Mouse (Mus musculus) kidney, embryonic 15.5 days (tissue): Measurements from ENCODE around the gene Cntn6. TPM values are rescaled to one million over a fixed set of nuclear protein-coding genes. Genes with fewer than 3 reads are reported as not detected.

Experiments used
- ATAC-seq: fragments of 200-750 bp; cut with Nextera tagmentation; replicated peaks from 2 replicates; pipeline ENCODE4 v1.8.0; 2017; ENCODE audit warnings: moderate TSS enrichment; ENCODE audit not compliant: low FRiP score
- H3K27ac ChIP-seq: fragments of 300-500 bp; sonication (generic); 2 replicates; pipeline ENCODE4 v1.5.1; 2015; ENCODE audit warnings: mild to moderate bottlenecking, inconsistent platforms
- H3K27me3 ChIP-seq: fragments of 300-500 bp; sonication (generic); 2 replicates; pipeline ENCODE4 v1.6.1; 2015; ENCODE audit warnings: inconsistent platforms
- H3K36me3 ChIP-seq: fragments of 300-500 bp; sonication (generic); 2 replicates; pipeline ENCODE4 v1.6.1; 2015; ENCODE audit warnings: inconsistent platforms
- H3K4me1 ChIP-seq: fragments of 300-500 bp; sonication (generic); 2 replicates; pipeline ENCODE4 v1.6.1; 2015; ENCODE audit warnings: inconsistent platforms
- H3K4me2 ChIP-seq: fragments of 300-500 bp; sonication (generic); 2 replicates; pipeline ENCODE4 v1.6.1; 2015; ENCODE audit warnings: moderate library complexity, mild to moderate bottlenecking, inconsistent platforms
- H3K4me3 ChIP-seq: fragments of 300-500 bp; sonication (generic); replicated peaks from 2 replicates; pipeline ENCODE4 v1.5.1; 2015; ENCODE audit warnings: mild to moderate bottlenecking, inconsistent platforms
- H3K9ac ChIP-seq: fragments of 300-500 bp; sonication (generic); 2 replicates; pipeline ENCODE4 v1.6.1; 2015; ENCODE audit warnings: mild to moderate bottlenecking, inconsistent platforms
- H3K9me3 ChIP-seq: fragments of 300-500 bp; sonication (generic); replicated peaks from 2 replicates; pipeline ENCODE4 v1.6.1; 2016; ENCODE audit warnings: inconsistent platforms
- WGBS: fragments of 180-500 bp; shearing (Covaris S2); methylation state at CpG from one replicate; pipeline ENCODE4 v1.1.7; 2015; ENCODE audit warnings: mixed read lengths; 5-methylcytosine and 5-hydroxymethylcytosine counted together
- polyA plus RNA-seq: library from polyadenylated mRNA; unstranded; fragments of >200 nt; fragmentation: Nextera tagmentation; extraction: Ambion mirVana; gene quantifications from 2 replicates; pipeline ENCODE4 v1.2.1, GENCODE M21; 2015

The Cntn6 gene
- 2.4 and 3.2 TPM in 2 replicates for polyA plus RNA-seq

DNA sequence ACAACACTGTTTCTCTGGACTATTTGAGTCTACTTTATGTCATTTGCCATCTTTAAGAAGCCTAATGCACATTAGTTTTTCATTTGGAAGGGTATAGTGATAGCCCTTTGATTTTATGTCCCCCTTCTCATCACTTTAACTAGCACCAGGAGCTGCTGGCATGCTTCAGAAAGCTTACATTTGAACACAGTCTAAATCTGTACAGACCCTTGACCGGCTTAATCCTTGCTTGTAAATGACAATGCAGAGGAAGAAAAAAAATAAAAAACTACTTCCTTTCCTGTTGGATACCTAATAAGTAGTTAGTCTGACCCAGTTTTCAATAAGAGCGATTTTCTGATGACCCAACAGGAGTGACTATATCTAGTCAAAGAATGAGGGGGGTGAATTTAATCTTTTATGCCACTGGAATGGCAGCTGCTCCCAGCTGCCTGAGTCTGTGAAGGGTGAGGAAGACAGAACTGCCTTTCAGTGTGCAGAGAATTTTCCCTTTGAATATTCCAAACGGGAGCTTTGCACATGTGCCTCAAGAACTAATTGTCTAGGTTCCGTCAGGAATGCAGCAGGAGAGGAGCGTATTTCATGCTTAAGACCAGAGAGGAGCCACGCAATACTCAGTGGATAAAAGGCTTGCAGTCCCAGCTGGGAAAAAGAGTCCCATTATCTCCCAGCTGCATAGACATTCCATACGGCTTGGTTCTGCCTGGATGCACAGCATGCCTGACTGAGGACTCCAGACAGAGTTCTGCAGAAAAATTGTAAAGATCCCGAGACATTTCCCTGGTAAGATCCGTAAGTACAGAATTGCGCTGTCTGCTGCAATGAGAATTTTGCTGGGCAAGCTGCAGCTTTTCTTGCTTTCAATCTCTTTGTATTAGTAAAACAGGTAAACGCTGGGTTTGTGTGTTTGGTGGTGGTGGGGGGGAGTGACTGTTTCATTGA, at the start of gene Cntn6:
Gene Cntn6 (plus strand): TSS at position 301 of the 942 bp plus-strand sequence.
- H3K4me3 ChIP-seq, result peak within 1 kb of the TSS; percentile 24
- H3K27me3 ChIP-seq, result no peaks in the 10 kb centered on the region
- H3K36me3 ChIP-seq, result no peaks in the 10 kb centered on the region
- peak; percentile 91 for ATAC-seq
- no peaks in the 10 kb centered on the region for H3K4me1 ChIP-seq
- 35% methylated on average over 11 of the region's 11 CpGs for WGBS
- no peak within 1 kb of the TSS for H3K27ac ChIP-seq
- peak within 1 kb of the TSS; percentile 47 for H3K4me2 ChIP-seq
- H3K9me3 ChIP-seq, result no peaks in the 10 kb centered on the region
- no peak within 1 kb of the TSS for H3K9ac ChIP-seq

- WGBS, result 42% methylated on average over 3 of the region's 3 CpGs
Measured at GRCm38 (mm10) chr6:104443731-104444130, 48.9 kb upstream of the Cntn6 start.

DNA sequence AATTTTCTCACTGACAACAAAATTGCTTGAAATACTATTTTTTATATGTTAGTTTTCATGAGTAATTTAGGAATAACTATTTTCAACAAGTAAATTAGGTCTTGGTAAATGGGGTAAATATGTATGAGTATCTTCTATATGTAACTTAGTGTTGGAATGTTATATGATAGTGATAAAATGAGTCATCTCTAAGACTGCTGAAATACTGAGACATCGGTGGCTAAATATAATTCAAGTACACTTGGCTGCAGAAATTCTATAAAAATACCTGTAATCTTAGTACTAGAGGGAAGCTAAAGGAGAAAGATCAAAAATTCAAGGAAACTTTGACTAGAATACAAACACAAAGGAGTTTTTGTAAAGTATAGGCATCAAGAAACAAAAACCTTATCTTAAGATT, 21.9 kb upstream of the Cntn6 start:
- WGBS, result 89% methylated on average over 1 of the region's 1 CpGs
- no peak for ATAC-seq
- H3K4me1 ChIP-seq, result no peaks in the 10 kb centered on the region

More at GRCm38 (mm10) chr6:104443731-104444130, 48.9 kb upstream of the Cntn6 start:
- ATAC-seq, result no peak
- Histone ChIP-seq H3K4me1 (no peaks in the 10 kb centered on the region), H3K4me3 (no peak overlapping the region), H3K9me3 (no peaks in the 10 kb centered on the region), H3K4me2 (no peak overlapping the region), H3K27me3 (no peaks in the 10 kb centered on the region), H3K27ac (no peak overlapping the region), H3K9ac (no peak overlapping the region), H3K36me3 (no peaks in the 10 kb centered on the region)

GRCm38 (mm10) chr6:104479242-104479641, 13.3 kb upstream of the Cntn6 start:
- Histone ChIP-seq H3K36me3 (no peaks in the 10 kb centered on the region), H3K27me3 (no peaks in the 10 kb centered on the region), H3K4me3 (no peak overlapping the region), H3K9ac (no peak overlapping the region), H3K4me1 (no peaks in the 10 kb centered on the region), H3K9me3 (no peaks in the 10 kb centered on the region), H3K4me2 (no peak overlapping the region), H3K27ac (no peak overlapping the region)
- no peak for ATAC-seq

More for the DNA sequence above, 21.9 kb upstream of the Cntn6 start:
- Histone ChIP-seq H3K36me3 (no peaks in the 10 kb centered on the region), H3K27me3 (no peaks in the 10 kb centered on the region), H3K27ac (no peak overlapping the region), H3K4me3 (no peak overlapping the region), H3K4me2 (no peak overlapping the region), H3K9ac (no peak overlapping the region), H3K9me3 (no peaks in the 10 kb centered on the region)

DNA sequence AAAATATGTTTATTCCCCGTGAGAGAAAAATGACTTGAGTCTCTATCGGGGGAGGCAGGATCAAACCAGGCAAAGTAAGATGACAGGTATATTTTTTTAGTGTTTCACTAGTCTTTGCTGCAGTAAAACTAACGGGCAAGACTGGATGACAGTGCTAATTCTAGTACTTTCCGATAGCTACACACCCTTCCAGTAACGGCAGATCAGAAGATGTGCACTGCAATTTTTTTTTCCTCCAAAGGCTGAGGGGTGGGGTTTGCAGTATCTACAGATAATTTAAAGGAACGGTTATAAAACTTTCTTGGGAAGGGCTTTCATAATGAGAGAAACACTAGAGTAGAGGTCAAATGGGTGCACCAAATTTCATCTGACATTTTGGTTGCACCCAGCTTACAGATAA, 869 bp downstream of the Cntn6 start:
- ATAC-seq, result no peak
- H3K4me2 ChIP-seq, result peak overlapping the region; percentile 47
- H3K4me3 ChIP-seq, result peak overlapping the region; percentile 24
- H3K9me3 ChIP-seq, result no peaks in the 10 kb centered on the region
- no peak overlapping the region for H3K9ac ChIP-seq
- H3K4me1 ChIP-seq, result no peaks in the 10 kb centered on the region
- no peaks in the 10 kb centered on the region for H3K27me3 ChIP-seq
- 59% methylated on average over 6 of the region's 6 CpGs for WGBS
- no peaks in the 10 kb centered on the region for H3K36me3 ChIP-seq
- H3K27ac ChIP-seq, result no peak overlapping the region

DNA sequence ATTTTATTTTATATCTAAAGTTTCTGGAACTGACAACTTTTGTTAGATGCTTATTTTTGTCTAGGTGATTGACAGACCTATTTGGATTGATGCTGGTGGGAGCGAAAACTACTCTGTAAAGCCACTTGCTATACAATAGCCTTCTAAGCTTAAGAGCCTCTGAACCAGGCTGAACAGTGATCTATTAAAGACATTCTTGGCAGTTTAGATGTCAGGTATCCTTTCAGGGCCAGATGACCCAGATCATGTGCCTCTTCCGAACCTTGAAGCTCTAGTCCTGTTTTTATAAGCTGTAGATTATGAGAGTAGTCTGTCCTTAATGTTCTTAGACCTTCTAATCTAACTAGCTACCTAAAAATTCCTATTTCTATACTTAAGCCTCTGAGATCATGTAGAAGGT, 3.2 kb downstream of the Cntn6 start:
- no peaks in the 10 kb centered on the region for H3K9me3 ChIP-seq
- no peak overlapping the region for H3K4me2 ChIP-seq
- H3K4me1 ChIP-seq, result no peaks in the 10 kb centered on the region
- ATAC-seq, result no peak
- no peak overlapping the region for H3K4me3 ChIP-seq
- no peak overlapping the region for H3K27ac ChIP-seq
- H3K27me3 ChIP-seq, result no peaks in the 10 kb centered on the region
- WGBS, result 73% methylated on average over 2 of the region's 2 CpGs
- no peak overlapping the region for H3K9ac ChIP-seq
- H3K36me3 ChIP-seq, result no peaks in the 10 kb centered on the region

DNA sequence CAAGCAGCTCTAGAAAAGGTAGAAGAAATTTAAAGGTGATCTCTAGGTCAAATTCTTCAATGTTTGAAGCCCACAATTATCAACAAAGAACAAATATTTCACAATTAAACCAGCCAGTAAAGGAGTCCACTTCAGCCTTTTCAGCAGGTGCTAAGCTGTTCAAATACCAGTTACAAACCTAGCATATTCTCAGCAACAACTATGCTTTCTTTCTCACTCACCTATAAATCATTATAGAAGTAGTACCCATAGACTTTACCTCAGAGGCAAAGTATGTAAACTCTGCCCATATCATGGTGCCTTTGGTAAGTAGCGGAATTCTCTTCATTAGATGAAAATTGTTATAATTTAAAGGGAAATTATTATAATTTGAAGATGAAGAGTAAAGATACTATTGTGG, 71.4 kb downstream of the Cntn6 start:
- ATAC-seq, result no peak
- H3K27me3 ChIP-seq, result no peaks in the 10 kb centered on the region
- H3K9me3 ChIP-seq, result no peaks in the 10 kb centered on the region
- no peak overlapping the region for H3K27ac ChIP-seq
- 95% methylated on average over 1 of the region's 1 CpGs for WGBS
- H3K9ac ChIP-seq, result no peak overlapping the region
- H3K4me1 ChIP-seq, result no peaks in the 10 kb centered on the region
- H3K4me3 ChIP-seq, result no peak overlapping the region
- H3K4me2 ChIP-seq, result no peak overlapping the region
- H3K36me3 ChIP-seq, result no peaks in the 10 kb centered on the region

DNA sequence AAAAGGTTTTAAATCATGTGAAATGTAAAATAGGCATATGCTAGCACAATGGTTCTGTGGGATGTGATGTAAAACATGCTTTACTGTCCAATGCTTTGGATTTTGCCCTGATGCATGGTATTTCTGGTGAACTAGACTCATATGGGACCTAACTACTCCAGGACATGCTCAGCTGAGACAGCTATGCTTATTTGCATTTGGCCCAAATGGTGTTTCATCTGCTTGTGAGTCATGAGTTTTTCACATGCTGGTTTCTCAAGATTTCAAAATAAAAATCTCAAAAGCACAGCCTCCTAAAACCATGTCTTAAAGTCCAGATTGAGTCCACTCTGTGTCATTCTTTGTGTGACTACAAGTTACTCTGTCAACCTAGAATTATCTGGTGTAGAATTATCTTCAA, 77.0 kb downstream of the Cntn6 start:
- Histone ChIP-seq H3K27ac (no peak overlapping the region), H3K9me3 (no peaks in the 10 kb centered on the region), H3K9ac (no peak overlapping the region), H3K36me3 (no peaks in the 10 kb centered on the region), H3K4me2 (no peak overlapping the region), H3K4me3 (no peak overlapping the region), H3K27me3 (no peaks in the 10 kb centered on the region), H3K4me1 (no peaks in the 10 kb centered on the region)
- ATAC-seq, result no peak

DNA sequence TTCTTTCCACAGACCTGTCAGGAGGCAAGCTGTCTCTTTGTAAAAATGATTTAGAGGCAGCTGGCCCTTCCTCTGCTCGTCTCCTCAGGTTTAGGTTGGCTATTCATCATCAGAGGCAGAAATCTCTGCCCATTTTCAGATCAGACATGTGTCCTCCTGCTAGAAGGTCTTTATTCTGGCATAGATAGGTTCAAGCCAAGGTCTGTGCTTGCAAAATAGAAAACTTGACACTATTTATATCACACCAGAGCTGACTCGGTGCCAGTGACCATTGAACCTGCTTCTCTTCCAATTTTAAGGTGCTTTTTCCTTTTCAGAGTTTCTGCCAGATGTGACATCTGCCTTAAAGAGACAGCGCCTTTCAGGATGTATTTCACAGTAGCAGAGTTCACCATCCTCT, 95.4 kb downstream of the Cntn6 start:
- no peak overlapping the region for H3K4me3 ChIP-seq
- no peak overlapping the region for H3K27ac ChIP-seq
- no peaks in the 10 kb centered on the region for H3K4me1 ChIP-seq
- no peak for ATAC-seq
- H3K4me2 ChIP-seq, result no peak overlapping the region
- no peak overlapping the region for H3K9ac ChIP-seq
- H3K9me3 ChIP-seq, result no peaks in the 10 kb centered on the region
- no peaks in the 10 kb centered on the region for H3K27me3 ChIP-seq
- H3K36me3 ChIP-seq, result no peaks in the 10 kb centered on the region
- WGBS, result 57% methylated on average over 3 of the region's 3 CpGs

DNA sequence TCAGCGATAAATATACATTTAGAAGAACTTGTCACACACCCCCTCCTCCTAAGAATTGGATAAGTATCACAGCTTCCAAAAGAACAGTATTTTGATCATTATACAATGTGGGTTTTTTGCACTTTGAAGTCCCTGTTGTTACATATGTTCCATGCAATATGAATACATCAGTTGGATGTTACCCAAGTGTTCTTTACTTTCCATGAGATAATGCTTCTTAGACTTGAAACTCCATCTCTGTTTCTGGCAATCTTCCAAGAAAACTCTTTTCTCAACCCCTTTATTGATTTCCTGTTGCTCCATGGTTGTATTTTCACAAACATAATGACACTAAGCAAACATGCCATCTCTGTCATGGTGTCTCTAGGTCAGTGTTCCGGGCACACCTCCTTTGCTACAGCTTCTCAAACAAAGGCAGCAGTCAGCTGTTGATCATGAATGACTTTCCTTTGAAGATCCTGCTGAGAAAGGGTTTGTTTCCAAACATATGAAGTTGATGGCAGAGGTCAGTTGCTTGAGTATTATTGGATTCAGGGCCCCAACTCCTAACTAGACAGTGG, 108.3 kb downstream of the Cntn6 start:
- Histone ChIP-seq H3K9me3 (no peaks in the 10 kb centered on the region), H3K27me3 (no peaks in the 10 kb centered on the region), H3K4me1 (no peaks in the 10 kb centered on the region), H3K9ac (no peak overlapping the region), H3K36me3 (no peaks in the 10 kb centered on the region), H3K27ac (no peak overlapping the region), H3K4me2 (no peak overlapping the region), H3K4me3 (no peak overlapping the region)
- no peak for ATAC-seq
- 70% methylated on average over 2 of the region's 2 CpGs for WGBS

DNA sequence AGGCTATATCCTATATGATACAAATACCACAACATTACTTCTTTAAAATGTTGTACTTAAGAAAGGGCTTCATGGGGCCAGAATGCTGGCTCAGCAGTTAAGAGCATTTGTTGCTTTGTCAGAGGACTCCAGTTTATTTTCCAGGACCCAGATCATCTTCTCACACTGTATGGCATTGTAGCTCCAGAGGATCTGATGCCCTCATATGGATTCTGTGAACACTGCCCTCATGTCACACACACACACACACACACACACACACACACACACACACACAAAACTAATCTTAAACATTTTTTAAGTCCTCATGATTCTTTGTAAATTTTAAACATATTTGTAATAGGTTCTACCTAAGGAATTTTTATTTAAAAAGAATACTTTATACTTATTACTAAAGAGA, 110.3 kb downstream of the Cntn6 start:
- Histone ChIP-seq H3K4me1 (no peaks in the 10 kb centered on the region), H3K9ac (no peak overlapping the region), H3K27ac (no peak overlapping the region), H3K4me2 (no peak overlapping the region), H3K27me3 (no peaks in the 10 kb centered on the region), H3K4me3 (no peak overlapping the region), H3K9me3 (no peaks in the 10 kb centered on the region), H3K36me3 (no peaks in the 10 kb centered on the region)
- ATAC-seq, result no peak

GRCm38 (mm10) chr6:104603371-104603770, 110.8 kb downstream of the Cntn6 start:
- no peak overlapping the region for H3K4me3 ChIP-seq
- no peaks in the 10 kb centered on the region for H3K9me3 ChIP-seq
- no peaks in the 10 kb centered on the region for H3K4me1 ChIP-seq
- no peaks in the 10 kb centered on the region for H3K27me3 ChIP-seq
- no peak overlapping the region for H3K27ac ChIP-seq
- 46% methylated on average over 4 of the region's 4 CpGs for WGBS
- H3K4me2 ChIP-seq, result no peak overlapping the region
- no peak overlapping the region for H3K9ac ChIP-seq
- no peaks in the 10 kb centered on the region for H3K36me3 ChIP-seq
- no peak for ATAC-seq
